Mouse (Mus musculus) layer of hippocampus, postnatal 36 days (tissue): Measurements from ENCODE around the gene Krt12. TPM values are rescaled to one million over a fixed set of nuclear protein-coding genes. Genes with fewer than 3 reads are reported as not detected.

Experiments
- DNase-seq, 2 experiments: peaks; one replicate each; pipeline ENCODE4 v3.0.0; 2022
- total RNA-seq, 2 experiments: library from RNA; stranded (reverse); gene quantifications; 2 replicates each; pipeline ENCODE4 v1.2.3; 2021

Gene Krt12
- under 1 TPM; 0.61 to 0.97 TPM for total RNA-seq

DNA sequence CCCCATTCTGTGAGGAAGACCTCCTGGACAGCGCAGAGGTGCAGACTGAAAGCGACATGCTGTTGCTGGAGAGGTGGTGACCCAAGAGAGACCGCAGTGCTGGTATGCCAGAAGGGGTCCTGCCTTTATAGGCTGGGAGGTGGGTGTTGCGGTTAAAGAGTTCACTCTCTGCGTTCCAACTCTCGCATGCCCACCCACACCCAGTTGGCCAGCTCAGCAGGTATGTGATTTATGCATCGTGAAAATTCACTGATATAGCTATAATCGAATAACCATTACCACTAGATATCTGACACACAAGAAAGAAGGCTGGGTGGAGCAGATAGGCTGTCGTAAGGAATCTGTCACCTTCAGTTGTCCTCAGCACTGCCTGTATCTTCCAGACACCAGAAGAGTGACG lies at the start of gene Krt12:
Krt12 (minus strand) TSS at position 101 of the 400 bp plus-strand sequence.
- DNase-seq = no peak

DNA sequence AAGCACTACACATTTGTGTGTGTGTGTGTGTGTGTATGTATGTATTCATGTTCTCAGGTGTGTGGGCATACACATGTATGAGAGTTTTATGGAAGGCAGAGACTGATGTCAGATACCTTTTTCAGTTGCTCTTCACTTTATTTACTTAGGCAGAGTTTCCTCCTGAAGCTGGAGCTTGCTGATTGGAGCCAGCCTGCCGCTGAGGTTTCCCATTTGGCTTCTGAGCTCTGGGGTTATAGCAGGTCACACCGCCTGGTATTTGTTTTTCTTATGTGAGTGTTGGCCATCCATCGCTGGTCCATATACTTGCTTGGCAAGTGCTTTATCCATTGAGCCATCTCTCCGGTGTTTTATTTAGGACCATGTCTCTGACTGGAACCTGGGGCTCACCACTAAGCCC lies 47.2 kb upstream of the Krt12 start:
- DNase-seq = no peak

DNA sequence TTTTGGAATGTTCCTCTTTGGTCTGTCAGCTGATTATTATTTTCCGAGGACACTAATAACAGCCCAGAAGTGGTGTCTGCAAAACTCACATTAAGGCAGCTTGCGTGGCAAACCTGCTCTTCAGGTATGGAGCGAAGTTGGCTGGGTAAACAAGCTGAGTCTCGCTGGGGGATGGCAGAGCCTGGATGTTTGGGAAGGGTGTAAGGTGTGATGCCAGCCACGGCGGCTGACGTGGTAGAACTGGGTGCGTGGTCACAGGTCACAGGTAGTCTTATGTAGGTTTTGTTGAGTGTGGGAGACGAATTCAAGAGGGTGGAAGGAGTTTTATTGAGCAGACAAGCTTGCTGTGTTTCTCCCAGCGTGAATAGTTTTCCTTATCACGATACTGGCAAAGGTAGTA lies 46.5 kb upstream of the Krt12 start:
- no peak for DNase-seq

DNA sequence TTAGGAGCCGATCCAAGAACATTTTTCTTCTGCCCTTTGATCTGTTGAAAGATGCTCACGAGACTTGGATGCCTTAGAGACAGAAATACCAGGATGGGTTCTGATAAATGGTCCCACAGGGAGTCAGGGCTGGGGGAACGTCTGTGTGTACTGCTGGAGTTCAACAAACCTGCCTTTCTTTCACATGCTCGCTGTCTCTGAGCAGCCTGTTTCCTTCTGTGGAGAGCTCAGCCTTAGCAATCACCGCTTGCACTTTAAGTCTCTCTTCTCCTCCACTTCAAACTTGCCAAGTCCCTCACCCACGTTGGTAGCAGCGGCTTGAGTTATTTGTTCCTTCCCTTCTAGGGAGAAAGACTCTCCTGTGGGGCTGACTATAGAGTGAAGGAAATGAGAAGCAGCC lies 44.3 kb upstream of the Krt12 start:
- DNase-seq = peak in 1 of 2 experiments; percentile 5

DNA sequence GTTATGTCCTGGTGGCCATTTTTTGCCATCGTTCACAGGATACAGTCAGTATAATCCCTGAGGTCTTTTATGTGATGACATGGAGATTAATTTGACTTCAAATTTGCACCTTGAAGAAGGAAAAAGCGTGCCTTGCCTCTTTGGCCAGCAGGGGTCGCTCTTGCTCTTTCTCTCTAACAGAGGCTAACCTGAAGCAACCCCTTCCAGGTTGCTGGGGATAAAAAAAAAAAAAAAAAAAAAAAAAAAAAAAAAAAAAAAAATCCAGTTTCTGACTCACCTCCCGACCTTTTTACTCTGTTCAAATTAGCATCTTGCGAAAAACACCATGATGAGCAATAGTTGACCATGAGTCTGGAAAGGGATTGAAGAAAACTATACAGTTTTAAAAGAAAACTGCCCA lies 42.8 kb upstream of the Krt12 start:
- peak; percentile 70 to 76 for DNase-seq

DNA sequence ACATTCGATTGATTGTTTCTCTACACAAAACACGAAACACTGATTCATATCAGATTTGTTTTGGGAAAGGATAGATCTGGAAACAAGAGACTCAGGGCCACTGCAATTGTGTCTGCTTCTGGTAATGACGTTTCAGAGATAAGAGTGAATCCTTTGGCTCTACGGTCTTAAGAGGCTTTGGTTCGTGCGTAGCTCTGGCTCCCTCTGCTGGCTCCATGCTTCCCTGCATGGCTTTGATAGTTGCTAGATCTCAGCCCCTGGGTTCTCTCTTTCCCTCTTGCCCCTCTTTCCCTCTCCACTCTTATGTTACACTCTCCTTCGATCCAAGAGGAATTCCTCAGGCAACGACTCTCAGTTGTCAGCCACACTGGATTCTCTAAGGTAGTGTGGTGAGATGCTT lies 41.1 kb upstream of the Krt12 start:
- peak; percentile 37 to 66 for DNase-seq

DNA sequence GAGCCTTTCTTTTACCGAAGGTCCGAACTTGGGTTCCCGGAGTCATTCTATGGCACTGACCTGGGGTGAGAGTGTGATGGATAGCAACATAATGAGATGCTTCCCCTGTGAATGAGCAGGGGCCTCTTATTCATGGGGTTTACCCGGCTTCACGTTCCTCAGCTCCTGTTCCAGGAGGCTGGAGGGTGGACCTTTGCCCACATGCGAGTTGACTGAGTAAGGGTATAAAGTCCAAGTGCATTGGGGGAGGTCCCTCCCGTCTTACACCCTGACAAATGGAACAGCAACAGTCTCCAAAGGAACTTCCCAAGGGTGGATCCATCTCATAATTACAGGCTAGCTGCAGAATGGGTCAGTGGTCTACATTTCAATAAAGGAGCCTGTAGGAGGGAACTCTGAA lies 39.7 kb upstream of the Krt12 start:
- no peak for DNase-seq

DNA sequence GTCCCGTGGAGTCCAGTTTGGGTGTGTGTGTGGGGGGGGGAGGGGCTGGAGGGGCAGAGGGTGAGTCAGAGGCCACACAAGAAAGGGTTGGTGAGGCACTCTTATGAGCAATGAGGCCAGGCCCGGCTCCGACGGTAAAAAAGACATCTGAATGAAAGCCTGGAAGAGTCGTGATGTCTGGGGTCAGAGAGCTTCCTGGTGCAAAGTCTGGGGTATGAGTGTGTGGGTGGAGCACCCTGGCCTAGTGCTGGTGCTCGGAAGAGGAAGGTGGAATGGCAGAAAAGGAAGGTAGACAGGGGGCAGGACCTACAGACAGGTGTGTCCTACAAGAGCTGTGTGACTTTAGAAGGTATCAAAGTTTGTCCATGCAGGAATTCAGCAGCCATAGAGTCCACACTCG lies 36.8 kb upstream of the Krt12 start:
- no peak for DNase-seq

DNA sequence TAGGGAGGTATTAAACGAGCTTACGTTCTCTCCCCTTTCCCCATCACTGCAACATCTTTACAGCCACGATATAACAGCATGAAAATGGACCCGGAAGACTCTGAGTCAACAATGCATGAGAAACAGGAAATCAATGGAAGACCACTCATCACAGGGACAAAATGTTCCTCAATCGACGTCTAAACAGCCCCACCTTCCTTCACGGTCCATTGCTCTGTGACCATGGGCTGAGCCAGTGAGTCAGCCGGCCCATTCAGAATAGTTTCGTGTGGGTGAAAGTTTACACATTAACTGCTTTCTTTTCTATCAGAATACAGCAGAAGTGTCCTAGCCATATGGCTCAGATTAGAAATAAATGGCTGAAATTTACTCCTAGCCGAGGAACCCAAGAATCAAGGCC lies 32.7 kb upstream of the Krt12 start:
- no peak for DNase-seq

DNA sequence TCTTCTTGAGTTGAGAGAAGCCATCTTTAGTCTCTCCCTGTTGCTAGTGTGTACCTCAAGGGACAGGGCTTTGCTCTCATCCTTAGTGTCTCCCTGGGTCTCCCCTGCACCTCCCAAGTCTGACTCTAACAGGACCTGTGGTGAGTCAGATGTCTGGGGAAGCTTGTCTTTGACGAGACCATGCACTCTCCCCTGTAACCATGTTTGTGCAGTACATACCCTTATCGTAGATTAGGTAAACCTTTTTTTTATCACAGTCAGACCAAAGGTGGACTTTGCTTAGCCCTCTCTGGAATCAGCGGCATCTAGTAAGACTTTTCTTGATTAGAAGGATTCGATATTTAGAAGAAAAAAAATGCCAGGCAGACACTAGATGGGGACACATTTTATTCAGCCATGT lies 32.0 kb upstream of the Krt12 start:
- DNase-seq = no peak

DNA sequence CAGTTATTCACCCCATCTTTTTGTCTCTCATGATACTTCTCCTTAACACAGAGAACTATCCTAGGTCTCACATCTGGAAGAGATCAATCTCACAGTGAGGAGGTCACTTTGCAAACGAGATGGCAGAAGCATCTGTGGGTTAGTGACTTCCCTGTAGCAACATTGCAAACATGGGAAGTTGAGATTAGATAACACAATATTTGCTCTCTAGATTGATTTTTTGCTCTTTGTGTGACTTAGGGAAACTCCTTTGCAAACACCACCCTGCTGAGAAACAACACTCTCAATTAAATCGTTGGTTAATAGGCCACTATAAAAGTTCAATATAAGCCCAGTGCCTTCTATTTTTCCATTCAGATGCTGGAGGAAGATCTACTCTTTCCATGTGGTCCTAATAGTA lies 26.7 kb upstream of the Krt12 start:
- DNase-seq = no peak

DNA sequence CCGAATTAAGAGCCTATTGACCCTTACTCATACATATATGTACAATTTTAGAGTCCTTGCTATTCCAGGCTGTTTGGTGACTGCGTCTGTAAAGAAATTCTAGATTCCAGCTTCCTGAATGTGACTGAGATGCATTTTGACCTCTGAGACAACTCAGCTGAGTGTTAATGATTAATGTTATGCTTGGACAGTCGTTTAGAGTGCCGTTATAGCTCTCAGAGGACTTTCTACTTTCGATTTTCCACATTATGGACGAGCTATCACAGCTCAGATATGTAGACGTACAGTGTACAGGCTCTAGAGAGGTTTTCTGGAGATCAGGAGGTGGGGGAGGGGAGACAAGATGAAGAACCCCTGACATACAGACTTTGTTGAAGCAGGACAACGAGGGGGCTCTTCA lies 19.2 kb upstream of the Krt12 start:
- no peak for DNase-seq

DNA sequence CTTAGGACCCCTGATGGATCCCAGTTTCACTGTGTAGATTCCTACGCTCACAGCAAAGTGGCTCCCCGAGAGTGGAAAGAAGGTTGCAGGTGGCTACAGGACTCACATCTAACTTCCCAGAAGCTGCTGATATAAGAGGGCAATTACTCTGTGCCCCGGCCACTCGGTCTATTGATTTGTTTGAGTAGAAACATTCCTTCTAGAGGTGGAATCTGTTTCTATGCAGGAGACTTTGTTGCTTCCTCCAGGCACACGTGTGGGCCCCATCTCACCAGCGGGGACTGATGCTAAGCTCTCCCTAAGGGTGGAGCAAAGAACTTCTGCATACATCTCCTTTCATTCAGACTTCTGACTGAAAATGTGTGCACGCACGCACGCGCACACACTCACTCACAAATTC lies 17.4 kb upstream of the Krt12 start:
- DNase-seq = no peak

DNA sequence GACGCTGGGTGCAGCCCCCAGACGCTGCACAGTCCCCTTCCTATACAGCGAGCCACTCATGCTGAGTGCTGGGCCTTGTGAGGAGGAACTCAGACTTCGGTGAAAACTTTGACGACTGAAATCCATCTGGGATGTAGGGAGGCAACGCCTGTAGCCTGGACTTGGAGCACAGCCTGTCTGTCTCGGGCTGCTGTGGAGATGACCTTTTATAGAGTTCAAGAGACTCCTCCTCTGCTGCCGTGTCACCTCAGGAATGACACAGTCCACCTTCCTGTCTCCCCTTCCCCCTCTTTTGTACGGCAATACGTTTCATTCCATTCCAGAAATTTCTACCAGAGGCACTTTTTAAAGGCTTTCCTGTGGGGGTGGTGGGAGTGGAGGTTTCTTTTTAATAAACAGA lies 15.9 kb upstream of the Krt12 start, which contains the start of gene Krt20:
Krt20 (minus strand) TSS at position 179 of the 400 bp plus-strand sequence.
- DNase-seq = no peak

DNA sequence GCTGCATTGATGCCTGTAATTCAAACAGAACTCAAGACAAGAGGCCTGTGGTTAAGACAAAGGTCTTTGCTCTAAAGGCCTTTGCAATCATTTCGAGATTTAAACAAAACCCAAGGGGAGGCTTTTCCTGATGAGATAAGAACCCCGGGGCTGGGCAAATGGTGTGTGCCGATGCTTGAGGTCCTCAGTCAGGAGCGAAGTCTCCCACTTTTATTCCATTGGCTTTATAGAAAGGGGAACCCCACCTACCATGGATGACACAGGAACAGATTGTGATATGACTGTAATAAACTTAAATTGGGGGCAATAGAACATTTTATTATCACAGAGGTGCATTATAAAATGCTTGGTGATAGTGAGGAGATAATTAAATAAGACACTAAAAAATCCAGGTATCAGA lies 14.6 kb upstream of the Krt12 start:
- DNase-seq = no peak

DNA sequence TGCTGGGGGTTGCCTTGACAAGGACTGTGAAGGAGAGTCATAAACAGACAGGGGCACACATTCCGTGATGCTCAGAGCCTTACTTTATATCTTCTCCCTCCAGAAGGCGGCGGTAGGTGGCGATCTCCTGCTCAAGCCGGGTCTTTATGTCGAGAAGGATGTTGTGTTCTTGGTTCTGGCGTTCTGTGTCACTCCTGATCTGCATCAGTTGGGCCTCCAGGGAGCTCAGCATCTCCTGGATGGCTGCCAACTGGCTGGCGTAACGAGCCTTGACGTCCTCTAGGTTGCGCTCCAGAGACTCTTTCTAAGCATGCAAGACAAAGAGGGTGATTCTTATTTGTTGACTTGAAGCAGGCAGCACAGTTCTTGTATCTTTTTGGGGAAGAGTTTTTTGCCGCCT lies 8.6 kb upstream of the Krt12 start:
- DNase-seq = peak in 1 of 2 experiments; percentile 7

DNA sequence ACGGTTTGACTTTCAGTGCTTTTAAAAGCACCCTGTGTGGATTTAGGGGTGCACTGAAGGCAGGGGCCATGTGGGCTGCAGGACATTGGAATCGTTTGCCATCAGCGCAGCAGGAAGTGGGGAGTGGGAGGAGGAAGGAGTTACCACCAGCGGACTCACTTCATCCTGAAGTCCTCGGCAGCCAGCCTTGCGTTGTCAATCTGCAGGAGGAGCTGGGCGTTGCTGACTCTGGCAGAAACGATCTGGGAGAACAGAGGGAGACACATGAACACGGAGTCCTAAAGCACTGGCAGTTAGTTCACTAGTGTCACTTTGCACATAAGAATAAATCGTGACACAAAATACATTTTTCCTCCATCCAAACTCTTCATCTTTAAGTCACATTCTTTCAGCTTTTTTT lies 1.5 kb downstream of the Krt12 start:
- DNase-seq = peak in 1 of 2 experiments; percentile 11

DNA sequence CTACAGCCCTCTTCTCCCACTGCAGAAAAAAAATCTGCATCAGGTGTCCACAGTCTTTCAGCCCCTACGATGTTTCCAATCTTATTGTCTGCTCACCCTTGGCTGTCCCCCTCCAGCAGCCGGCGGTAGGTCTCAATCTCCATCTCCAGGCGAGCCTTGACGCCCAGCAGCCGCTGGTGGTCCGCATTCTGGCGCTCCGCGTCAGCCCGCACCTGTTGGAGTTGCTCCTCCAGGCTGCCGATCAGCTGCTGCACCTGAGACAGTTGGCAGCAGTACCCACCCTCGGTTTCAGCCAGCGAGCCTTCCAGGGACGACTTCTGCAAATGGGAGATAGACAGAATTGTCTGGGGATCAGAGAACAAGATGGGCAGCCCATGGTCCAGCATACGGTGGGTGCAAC lies 4.2 kb downstream of the Krt12 start:
- no peak for DNase-seq

DNA sequence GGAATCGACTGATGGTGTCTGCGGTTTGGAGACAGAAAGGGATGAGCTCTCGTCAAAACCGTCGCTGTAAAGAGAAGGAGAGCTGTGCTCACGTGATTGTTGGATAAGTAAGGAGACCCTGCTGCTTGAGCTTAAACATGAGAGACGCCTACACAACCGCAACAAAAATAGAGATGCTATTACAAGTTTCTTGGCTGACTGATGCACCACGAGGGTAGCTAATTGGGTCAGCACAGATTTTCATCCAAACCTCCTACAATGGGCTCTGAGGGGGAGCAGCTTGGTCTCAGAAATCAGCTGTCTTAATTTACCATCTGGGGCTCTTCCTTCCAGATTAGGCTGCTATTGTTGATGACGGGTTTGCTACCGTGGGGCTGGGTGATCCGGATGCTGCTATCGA lies 5.2 kb downstream of the Krt12 start:
- DNase-seq = peak in 1 of 2 experiments; percentile 21

DNA sequence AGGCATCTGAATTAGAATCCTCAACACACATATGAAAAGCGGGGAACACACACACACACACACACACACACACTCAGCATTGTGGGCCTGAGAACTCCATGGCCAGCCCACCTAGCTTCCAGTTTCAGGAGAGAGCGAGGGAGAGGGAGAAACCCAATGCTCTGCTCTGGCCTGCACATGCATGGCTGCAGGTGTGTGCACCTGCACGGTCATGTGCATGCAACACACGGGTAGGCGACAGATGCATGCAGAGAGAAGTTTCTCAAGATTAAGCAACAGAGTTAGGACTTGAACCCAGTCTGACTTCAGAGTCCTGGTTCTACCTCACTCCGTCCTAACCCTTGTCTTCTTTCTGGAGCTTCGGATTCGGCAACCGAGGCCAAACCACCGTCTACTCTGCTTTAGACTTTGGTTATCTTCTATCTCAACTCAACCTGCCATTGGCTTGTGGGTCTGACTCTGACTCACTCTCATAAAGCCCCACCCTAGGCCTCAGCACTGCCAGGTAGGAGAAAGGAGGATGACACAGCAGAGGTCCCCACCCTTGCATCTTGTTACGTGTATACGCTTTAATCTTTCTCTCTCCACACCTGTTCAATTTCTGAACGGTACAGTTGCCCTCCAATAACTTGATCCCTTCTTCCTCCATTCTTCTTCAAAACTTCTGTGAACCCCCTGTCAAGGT lies 7.5 kb downstream of the Krt12 start:
- DNase-seq = no peak

DNA sequence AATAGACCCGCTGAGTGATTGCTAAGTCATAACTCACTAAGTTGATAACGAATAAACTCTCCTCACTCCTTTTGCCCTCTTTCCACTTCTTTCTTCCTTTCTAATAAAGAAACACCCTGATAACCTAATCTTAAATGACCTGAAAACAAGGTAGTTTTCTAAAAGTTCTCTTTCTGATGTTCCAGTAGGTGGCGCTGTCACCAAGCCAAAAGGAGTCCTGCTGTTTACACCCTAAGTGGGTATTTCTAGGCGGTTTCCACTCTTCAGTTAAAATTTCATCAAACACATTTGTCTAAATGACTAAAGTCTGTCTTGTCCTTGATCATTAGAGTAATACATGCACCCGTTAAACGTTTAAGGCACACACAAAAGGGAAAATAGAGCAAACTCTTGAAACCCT lies 8.8 kb downstream of the Krt12 start:
- DNase-seq = no peak

DNA sequence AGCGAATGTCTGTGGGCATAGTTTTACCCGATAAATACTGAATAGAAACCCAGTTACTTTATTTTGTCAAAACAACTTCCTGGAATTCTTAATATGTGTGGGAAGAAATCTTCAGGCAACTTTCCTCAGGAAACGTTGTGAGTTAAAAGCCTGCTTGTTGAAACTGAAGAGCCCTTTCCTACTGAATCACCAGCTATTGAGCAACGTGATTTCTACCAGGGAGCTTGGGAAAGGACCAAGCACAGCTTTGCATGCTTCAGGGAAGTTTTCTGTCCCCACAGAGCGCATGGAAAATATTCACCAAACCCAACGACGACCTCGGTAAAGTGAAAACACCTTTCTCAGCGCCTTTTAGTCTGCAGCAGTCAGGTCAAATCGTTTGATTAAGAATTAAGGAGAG lies 15.9 kb downstream of the Krt12 start:
- DNase-seq = no peak

DNA sequence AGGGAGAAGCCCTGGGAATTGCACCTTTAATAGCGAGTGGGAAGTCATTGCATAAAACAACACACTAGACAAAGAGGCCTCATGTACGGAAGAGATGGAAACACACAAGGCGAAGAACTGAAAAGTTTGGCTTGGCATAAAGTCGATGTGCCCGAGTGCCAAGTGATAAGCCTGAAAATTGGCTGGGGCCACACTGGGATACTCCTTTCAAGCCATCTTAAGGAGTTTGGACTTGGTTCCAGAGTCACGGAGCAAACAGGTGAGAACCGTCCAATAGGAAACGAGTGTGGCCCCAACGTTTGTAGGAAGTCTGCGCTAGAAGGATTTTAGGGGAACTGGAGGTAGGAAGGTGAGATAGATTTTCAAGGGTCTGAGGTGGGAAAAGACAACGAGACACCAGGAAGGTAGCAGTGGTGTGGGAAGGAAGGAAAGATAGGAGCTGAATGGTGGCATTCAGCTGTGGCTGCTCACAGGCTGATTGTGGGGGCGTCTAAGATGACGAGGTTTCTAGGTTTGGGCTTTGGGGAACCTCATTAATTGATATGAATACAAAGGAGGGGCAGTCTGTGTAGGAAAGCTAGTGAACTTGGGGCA lies 22.0 kb downstream of the Krt12 start:
- no peak for DNase-seq

DNA sequence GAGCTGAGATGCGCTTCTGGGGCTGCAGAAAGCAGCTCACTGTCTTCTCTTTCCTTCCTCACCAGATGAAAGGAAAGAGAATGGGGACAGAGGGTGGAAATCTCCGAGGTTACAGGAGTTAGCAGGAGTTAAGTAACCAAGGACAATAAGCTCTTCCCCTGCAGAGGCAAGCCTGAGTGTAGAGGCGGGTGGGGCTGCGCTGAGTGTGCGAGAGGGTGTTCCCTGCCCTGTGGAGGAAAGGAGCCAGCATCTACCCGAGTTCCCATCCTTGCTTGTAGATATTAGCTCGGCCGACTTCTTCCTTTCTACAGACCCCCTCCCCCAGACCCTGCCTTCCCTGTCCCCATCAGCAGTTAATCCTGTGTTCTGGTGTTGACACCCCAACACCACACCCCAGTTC lies 23.2 kb downstream of the Krt12 start:
- no peak for DNase-seq

DNA sequence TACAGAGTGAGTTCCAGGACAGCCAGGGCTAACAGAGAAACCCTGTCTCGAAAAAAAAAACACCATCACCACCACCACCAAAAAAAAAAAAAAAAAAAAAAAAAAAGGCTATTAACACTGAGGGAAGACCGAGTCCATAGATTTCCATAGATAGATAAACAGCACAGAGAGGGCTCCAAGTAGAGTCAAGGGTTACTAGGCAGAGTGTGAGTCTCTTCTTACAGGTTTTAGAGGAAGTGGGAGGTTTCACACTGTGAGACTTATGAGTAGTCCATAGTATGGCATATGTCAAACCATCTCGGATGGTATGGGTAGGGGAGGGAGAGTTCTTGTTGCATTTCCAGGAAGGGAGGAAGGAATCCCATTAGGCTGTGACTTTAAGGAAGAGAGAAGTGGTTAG lies 24.0 kb downstream of the Krt12 start:
- DNase-seq = no peak
